Mouse (Mus musculus): ENCODE measurements at regions not wholly inside any gene's neighbourhood (a gene's known extent, or its start where the extent isn't known, plus 50 kb on each side); places are given as distances from the start of the nearest gene placed in this dataset.

DNA sequence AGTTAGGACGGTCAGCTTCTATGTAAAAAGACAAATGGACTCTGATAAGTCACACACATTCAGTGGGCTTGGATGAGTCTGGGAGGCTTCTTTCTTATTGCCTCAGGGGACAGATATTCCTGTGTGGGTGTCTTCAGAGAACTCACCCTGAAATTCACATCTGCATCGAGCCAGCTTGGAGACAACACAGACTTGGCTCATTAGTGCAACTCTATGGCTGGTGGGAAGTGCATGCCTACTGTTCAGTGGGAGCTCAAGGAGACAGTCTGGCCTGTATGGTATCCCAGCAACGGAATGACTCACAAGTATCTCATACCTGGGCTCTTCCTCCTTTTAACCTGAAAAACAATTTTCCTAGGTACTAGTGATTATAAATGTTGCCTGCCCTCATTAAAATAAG, 224.6 kb upstream of the Hs6st1 start:
- no peak for TF ChIP-seq CTCF (IDR thresholded peaks at IDR 0.05; ENCODE audit: insufficient read depth, low read length)
- TF ChIP-seq POLR2A (IDR thresholded peaks at IDR 0.05; ENCODE audit: borderline replicate concordance, extremely low read depth, low read depth, low read length): no peak

All from lung, adult 2 months (tissue).